Mouse (Mus musculus) mouse embryonic stem cell (cell line): ENCODE results near the gene Snorc.
"Not testable (repeated sequence)": the region's sequence is repeated elsewhere in the genome, so short reads cannot be mapped to it uniquely, and the experiment has no call there.

Experiments
- in situ Hi-C, 2 experiments: fragments of 300-500 bp; cut with MboI; formaldehyde crosslinking; loops; 1 replicate in 1 of 2; 3 replicates in 1 of 2; pipeline ENCODE4 v1.14.3; 2019 to 2020; ENCODE audit warnings: low sequenced_read_pairs in 2 of 2, low pct_unique_long_range_greater_than_20kb in 1 of 2, mixed read lengths in 1 of 2; ENCODE audit not compliant: unreplicated experiment in 1 of 2

The Snorc gene

GRCm38 (mm10) chr1:87469971-87470370 lies at the start of gene Snorc:
Snorc (plus strand) TSS chr1:87470271.
- in situ Hi-C loops = not testable (repeated sequence)

GRCm38 (mm10) chr1:87435125-87435524 lies 34.9 kb upstream of the Snorc start:
- in situ Hi-C loops = loop anchor here in 1 of 2 experiments (10.0 kb wide), 1 partner anchor 60 kb away; no protein-coding TSS in a partner anchor

- in situ Hi-C loops = loop anchor here in 1 of 2 experiments (10.0 kb wide), 1 partner anchor 58 kb away; no protein-coding TSS in a partner anchor
Observed at GRCm38 (mm10) chr1:87436583-87436982, 33.5 kb upstream of the Snorc start.

- in situ Hi-C loops = no loop called here
Observed at GRCm38 (mm10) chr1:87447183-87448104, 22.6 kb upstream of the Snorc start.

- in situ Hi-C loops = no loop called here
Observed at GRCm38 (mm10) chr1:87449432-87449831, 20.6 kb upstream of the Snorc start.

- in situ Hi-C loops = no loop called here
Observed at GRCm38 (mm10) chr1:87456425-87456824, 13.6 kb upstream of the Snorc start.

GRCm38 (mm10) chr1:87458045-87458444 lies 12.0 kb upstream of the Snorc start:
- in situ Hi-C loops = no loop called here

GRCm38 (mm10) chr1:87459856-87460255 lies 10.2 kb upstream of the Snorc start:
- in situ Hi-C loops = not testable (repeated sequence)

GRCm38 (mm10) chr1:87467469-87467868 lies 2.6 kb upstream of the Snorc start:
- in situ Hi-C loops = no loop called here

GRCm38 (mm10) chr1:87468321-87468720 lies 1.8 kb upstream of the Snorc start:
- in situ Hi-C loops = no loop called here

GRCm38 (mm10) chr1:87471914-87472313 lies 1.8 kb downstream of the Snorc start:
- in situ Hi-C loops = no loop called here

- in situ Hi-C loops = no loop called here
Observed at GRCm38 (mm10) chr1:87472576-87472975, 2.5 kb downstream of the Snorc start.

- in situ Hi-C loops = no loop called here
Observed at GRCm38 (mm10) chr1:87475076-87475895, 5.2 kb downstream of the Snorc start.

GRCm38 (mm10) chr1:87482546-87482945 lies 12.5 kb downstream of the Snorc start:
- in situ Hi-C loops = no loop called here

GRCm38 (mm10) chr1:87486386-87486785 lies 16.3 kb downstream of the Snorc start:
- in situ Hi-C loops = no loop called here

GRCm38 (mm10) chr1:87492285-87492684 lies 22.2 kb downstream of the Snorc start:
- in situ Hi-C loops = loop anchor here in 1 of 2 experiments (10.0 kb wide), 1 partner anchor 57 kb away; no protein-coding TSS in a partner anchor

- in situ Hi-C loops = loop anchor here in 1 of 2 experiments (10.0 kb wide), 1 partner anchor 59 kb away; no protein-coding TSS in a partner anchor
Observed at GRCm38 (mm10) chr1:87493542-87493941, 23.5 kb downstream of the Snorc start.

GRCm38 (mm10) chr1:87505524-87505923 lies 35.5 kb downstream of the Snorc start:
- in situ Hi-C loops = no loop called here

GRCm38 (mm10) chr1:87507857-87508256 lies 37.8 kb downstream of the Snorc start:
- in situ Hi-C loops = no loop called here
